Mouse (Mus musculus): ENCODE measurements around the gene Fbln5. TPM values are rescaled to one million over a fixed set of nuclear protein-coding genes. Genes with fewer than 3 reads are reported as not detected.

Fbln5 gene
- polyA plus RNA-seq, 1 experiment, result 7.2 TPM

DNA sequence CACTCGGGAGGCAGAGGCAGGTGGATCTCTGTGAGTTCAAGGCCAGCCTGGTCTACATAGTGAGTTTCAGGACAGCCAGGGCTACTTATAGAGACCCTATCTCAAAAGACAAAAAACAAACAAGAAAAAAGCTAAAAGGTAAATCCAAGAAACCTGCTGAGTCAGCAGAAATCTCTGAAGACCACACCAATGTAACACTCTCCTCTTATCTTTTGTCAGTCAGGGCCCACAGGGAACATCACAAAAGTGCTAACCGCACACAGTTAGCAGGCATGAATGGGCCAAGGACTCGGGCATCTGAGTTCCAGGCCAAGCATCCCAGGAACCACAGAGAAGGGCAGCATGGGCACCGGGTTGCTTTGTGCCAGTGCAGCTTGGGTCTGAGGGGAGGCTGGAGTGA, 26.2 kb downstream of the Fbln5 start:
- TF ChIP-seq POLR2A (IDR thresholded peaks at IDR 0.05; ENCODE audit: extremely low read depth, insufficient read depth, low read length), result no peak
- Histone ChIP-seq H3K4me1 (ENCODE audit: control insufficient read depth, insufficient read depth, low read length) (no peaks in the 10 kb centered on the region), H3K4me3 (ENCODE audit: insufficient read depth, low read length) (no peak overlapping the region), H3K27ac (ENCODE audit: insufficient read depth, low read length) (no peak overlapping the region)

DNA sequence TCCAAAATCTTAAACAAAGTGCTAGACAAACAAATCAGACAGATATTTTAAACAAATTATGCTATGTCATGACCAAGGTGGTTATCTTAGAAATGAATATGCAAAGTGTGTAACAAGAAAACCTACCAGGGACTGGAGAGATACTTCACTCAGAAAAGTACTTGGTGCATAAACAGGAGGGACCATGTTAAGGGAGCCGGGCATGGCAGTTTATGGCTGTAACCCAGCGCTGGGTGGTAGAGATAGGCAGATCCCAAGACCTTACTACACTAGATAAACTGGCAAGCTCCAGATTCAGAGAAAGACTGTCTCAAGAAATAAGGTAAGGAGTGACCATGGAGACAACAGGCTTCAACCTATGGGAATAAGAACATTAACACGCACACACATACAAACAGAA, 29.1 kb downstream of the Fbln5 start:
- TF ChIP-seq CTCF (IDR thresholded peaks at IDR 0.05; ENCODE audit: extremely low read depth, insufficient read depth, low read length) (no peak), POLR2A (IDR thresholded peaks at IDR 0.05; ENCODE audit: extremely low read depth, insufficient read depth, low read length) (no peak)
- Histone ChIP-seq H3K27ac (ENCODE audit: insufficient read depth, low read length) (no peak overlapping the region), H3K4me1 (ENCODE audit: control insufficient read depth, insufficient read depth, low read length) (no peaks in the 10 kb centered on the region), H3K4me3 (ENCODE audit: insufficient read depth, low read length) (no peak overlapping the region)

DNA sequence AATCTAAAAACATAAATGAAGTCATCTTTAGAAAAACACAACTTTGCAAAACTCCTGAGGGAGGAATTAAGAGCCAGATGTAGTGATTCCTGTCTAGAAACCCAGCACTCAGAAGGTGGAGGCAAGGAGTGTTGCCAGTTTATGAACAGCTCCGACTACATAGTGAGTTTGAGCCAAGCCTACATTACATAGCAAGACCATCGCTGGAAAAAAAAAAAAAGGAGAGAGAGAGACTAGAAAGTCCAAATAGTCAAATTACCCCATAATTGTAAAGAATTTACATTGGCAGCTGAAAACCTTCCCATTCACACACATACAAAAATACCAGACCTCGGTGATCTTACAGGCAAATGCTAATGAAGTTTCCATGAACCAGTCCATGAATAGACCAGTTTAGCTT, 29.6 kb downstream of the Fbln5 start:
- H3K4me3 ChIP-seq (ENCODE audit: insufficient read depth, low read length), result no peak overlapping the region
- TF ChIP-seq POLR2A (IDR thresholded peaks at IDR 0.05; ENCODE audit: extremely low read depth, insufficient read depth, low read length), result no peak
- TF ChIP-seq CTCF (IDR thresholded peaks at IDR 0.05; ENCODE audit: extremely low read depth, insufficient read depth, low read length), result no peak
- no peak overlapping the region for H3K27ac ChIP-seq (ENCODE audit: insufficient read depth, low read length)
- H3K4me1 ChIP-seq (ENCODE audit: control insufficient read depth, insufficient read depth, low read length), result no peaks in the 10 kb centered on the region

DNA sequence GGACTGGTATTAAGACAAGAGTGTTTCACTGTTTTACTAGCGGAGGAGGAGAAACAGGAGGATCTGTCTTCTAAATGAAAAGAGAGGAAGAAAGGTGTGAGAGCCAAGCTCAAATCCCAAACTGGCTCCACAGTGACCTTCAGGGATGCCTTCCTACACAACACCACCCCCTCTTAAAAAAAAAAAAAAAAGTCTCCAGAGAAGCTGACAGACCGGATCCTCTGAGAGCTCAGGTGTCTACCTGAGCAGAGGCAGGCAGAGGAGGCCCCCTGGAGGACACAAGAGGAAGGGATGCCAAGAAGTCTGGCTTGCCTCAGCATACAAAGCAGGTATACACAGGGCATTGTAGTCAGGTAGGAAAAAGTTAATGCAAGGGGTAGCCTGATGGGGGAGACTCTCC, 36.1 kb downstream of the Fbln5 start:
- Histone ChIP-seq H3K27ac (ENCODE audit: insufficient read depth, low read length) (no peak overlapping the region), H3K4me3 (ENCODE audit: insufficient read depth, low read length) (no peak overlapping the region), H3K4me1 (ENCODE audit: control insufficient read depth, insufficient read depth, low read length) (no peaks in the 10 kb centered on the region)
- TF ChIP-seq CTCF (IDR thresholded peaks at IDR 0.05; ENCODE audit: extremely low read depth, insufficient read depth, low read length) (no peak), POLR2A (IDR thresholded peaks at IDR 0.05; ENCODE audit: extremely low read depth, insufficient read depth, low read length) (no peak)

DNA sequence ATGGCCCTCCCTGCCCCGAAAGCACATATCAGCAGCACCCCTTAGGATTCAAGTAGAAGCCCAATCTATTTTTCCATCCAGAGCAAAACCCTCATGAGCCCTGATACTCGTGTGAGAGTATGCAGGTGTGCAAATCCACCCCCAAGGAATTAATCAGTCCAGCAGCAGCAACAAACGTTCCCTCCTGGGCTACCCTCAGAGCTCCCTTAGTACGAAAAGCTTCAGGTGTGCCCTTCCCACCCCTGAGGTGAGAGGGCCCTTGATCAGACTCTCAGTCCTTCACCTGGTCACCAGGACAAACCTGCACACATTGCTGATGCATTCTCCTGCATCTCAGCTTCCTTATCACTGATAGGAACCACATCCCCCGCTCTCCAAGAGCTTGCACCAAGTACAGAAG, 37.9 kb downstream of the Fbln5 start:
- H3K4me3 ChIP-seq (ENCODE audit: insufficient read depth, low read length), result no peak overlapping the region
- no peaks in the 10 kb centered on the region for H3K4me1 ChIP-seq (ENCODE audit: control insufficient read depth, insufficient read depth, low read length)
- TF ChIP-seq CTCF (IDR thresholded peaks at IDR 0.05; ENCODE audit: extremely low read depth, insufficient read depth, low read length) (no peak), POLR2A (IDR thresholded peaks at IDR 0.05; ENCODE audit: extremely low read depth, insufficient read depth, low read length) (no peak)
- no peak overlapping the region for H3K27ac ChIP-seq (ENCODE audit: insufficient read depth, low read length)

DNA sequence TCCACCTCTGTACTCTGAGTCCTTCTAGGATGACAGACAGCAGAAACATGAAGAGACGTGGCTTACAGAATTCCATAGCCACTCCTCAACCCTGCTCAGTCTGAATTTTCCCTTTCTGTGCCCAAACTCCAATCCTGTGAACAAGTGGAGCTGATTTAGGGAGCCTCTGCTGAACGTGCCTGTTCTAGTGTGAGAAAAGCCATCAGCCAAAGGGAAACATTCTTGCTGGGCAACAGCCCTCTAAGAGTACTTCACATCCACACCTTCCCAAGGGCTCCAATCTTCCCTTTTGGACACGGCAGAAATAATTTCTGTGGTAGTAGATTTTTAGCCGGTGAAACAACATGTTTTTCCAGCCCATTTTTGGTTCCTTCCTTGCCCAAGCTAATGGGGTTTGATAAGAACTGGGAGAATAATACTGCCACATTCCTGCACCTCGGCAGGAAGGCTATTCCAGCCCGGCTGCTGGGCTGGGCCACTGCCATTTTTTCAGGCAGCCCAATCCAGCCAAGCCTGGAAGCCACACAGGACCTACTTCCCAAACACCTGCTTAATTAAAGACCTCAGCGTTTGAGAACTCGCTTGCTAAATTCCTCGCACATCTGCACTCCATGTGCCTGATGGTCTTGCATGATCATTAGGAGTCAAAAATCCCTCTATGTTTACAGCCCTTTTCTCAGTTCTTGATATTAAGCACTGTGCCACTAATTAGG, 41.1 kb downstream of the Fbln5 start:
- no peak overlapping the region for H3K4me3 ChIP-seq (ENCODE audit: insufficient read depth, low read length)
- no peak overlapping the region for H3K27ac ChIP-seq (ENCODE audit: insufficient read depth, low read length)
- TF ChIP-seq CTCF (IDR thresholded peaks at IDR 0.05; ENCODE audit: extremely low read depth, insufficient read depth, low read length), result no peak
- TF ChIP-seq POLR2A (IDR thresholded peaks at IDR 0.05; ENCODE audit: extremely low read depth, insufficient read depth, low read length), result no peak
- H3K4me1 ChIP-seq (ENCODE audit: control insufficient read depth, insufficient read depth, low read length), result no peaks in the 10 kb centered on the region

DNA sequence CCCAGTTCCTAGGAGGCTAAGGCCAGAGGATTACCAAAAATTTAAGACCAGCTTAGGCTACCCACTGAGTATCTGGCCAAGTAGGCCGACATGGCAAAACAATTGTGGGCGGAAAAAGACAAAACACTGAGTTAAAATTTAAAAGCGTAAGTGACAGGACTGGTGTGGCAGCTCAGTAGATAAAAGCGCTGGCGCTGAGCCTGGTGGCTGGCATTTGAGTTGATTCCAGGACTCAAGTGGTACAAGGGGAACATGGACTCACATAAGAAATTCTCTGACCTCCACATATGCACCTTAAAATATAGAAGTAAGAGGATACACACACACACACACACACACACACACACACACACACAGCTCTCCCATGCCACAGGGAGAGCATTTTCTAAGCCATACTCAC, 42.5 kb downstream of the Fbln5 start:
- Histone ChIP-seq H3K4me3 (ENCODE audit: insufficient read depth, low read length) (no peak overlapping the region), H3K4me1 (ENCODE audit: control insufficient read depth, insufficient read depth, low read length) (no peaks in the 10 kb centered on the region), H3K27ac (ENCODE audit: insufficient read depth, low read length) (no peak overlapping the region)
- no peak for TF ChIP-seq POLR2A (IDR thresholded peaks at IDR 0.05; ENCODE audit: extremely low read depth, insufficient read depth, low read length)
- TF ChIP-seq CTCF (IDR thresholded peaks at IDR 0.05; ENCODE audit: extremely low read depth, insufficient read depth, low read length), result no peak

DNA sequence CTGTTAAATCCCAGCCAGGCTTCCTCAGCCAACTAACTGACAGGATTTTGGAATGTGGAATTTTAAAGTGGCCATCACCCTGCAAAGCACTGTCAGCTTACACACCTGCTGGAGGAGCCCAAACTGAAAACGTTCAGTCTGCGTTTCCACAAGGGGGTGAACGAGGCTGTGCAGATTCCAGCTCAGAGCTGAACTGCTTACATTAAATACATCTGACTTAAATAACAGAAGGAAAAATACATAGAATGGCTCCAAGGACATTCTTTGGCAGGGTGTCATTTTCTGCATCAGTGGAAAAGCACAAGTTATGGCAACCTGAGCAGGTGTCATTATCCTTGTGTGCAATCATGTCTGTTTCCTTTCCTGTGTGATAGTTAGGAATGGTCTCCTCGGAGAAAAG, 44.7 kb downstream of the Fbln5 start:
- no peak for TF ChIP-seq POLR2A (IDR thresholded peaks at IDR 0.05; ENCODE audit: extremely low read depth, insufficient read depth, low read length)
- no peak for TF ChIP-seq CTCF (IDR thresholded peaks at IDR 0.05; ENCODE audit: extremely low read depth, insufficient read depth, low read length)
- Histone ChIP-seq H3K4me1 (ENCODE audit: control insufficient read depth, insufficient read depth, low read length) (no peaks in the 10 kb centered on the region), H3K27ac (ENCODE audit: insufficient read depth, low read length) (no peak overlapping the region), H3K4me3 (ENCODE audit: insufficient read depth, low read length) (no peak overlapping the region)

DNA sequence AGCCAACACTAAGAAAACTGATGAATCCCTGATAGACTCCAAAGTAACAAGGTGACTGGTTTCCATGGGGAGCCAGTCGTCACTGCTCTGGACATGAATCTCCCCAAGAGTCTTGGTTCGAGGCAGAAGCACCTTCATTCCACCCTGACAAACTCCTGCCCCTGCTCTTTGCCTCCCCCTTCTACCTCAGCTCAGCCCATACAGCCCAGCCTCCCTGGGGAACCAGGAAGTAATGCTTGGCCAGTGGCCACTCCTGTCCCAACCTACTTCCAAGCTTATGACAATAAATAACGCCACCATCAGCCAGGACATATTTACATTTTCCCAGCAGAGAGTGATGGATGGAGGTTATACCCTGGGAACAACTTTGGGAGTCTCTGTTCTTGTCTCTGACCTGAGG, 45.9 kb downstream of the Fbln5 start:
- Histone ChIP-seq H3K4me3 (ENCODE audit: insufficient read depth, low read length) (no peak overlapping the region), H3K27ac (ENCODE audit: insufficient read depth, low read length) (no peak overlapping the region), H3K4me1 (ENCODE audit: control insufficient read depth, insufficient read depth, low read length) (no peaks in the 10 kb centered on the region)
- TF ChIP-seq CTCF (IDR thresholded peaks at IDR 0.05; ENCODE audit: extremely low read depth, insufficient read depth, low read length) (no peak), POLR2A (IDR thresholded peaks at IDR 0.05; ENCODE audit: extremely low read depth, insufficient read depth, low read length) (no peak)

DNA sequence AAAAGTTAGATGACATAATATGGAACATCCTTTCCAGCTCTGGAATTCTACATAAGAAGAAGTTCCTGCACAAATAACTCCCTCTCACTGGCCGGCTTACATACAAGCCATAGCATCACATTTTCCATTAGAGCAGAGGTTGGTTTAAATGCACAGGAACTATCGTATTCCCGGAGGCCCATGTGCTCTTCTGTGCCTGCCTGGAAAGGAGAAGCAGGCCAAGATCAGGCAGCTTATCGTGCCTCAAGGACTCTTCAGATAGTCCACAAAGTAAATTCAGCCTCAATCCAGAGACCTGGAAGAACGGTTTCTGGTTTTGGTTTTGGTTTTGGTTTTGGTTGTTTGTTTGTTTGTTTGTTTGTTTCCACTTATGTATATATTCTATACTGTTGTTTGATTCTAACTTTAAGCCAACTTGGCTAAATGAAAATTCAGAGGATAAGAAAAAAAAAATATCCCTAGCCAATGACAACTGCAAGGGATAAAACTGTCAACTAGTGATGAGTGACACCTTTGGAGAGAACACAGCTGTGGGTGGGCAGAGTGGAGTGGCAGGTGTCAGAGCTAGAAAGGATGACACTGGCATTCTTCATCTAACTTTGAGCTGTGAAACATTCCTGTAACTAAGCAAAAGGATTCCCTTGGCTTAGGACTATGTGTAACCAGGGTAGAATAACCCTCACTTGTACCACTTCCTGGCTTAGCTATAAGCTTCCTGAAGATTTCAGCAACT, 48.4 kb downstream of the Fbln5 start:
- Histone ChIP-seq H3K4me3 (ENCODE audit: insufficient read depth, low read length) (no peak overlapping the region), H3K4me1 (ENCODE audit: control insufficient read depth, insufficient read depth, low read length) (no peaks in the 10 kb centered on the region), H3K27ac (ENCODE audit: insufficient read depth, low read length) (no peak overlapping the region)
- TF ChIP-seq CTCF (IDR thresholded peaks at IDR 0.05; ENCODE audit: extremely low read depth, insufficient read depth, low read length), result no peak
- TF ChIP-seq POLR2A (IDR thresholded peaks at IDR 0.05; ENCODE audit: extremely low read depth, insufficient read depth, low read length), result no peak

All from cortical plate, adult 2 months (tissue).